Mouse (Mus musculus): ENCODE results near the gene Myoc. TPM values are rescaled to one million over a fixed set of nuclear protein-coding genes. Genes with fewer than 3 reads are reported as not detected.
A peak's percentile ranks its signal among the peaks of the same experiment; 100 is the strongest.

Gene Myoc
- not detected in 2 replicates for polyA plus RNA-seq (2014; fragmentation: Nextera tagmentation; extraction: Ambion mirVana)

GRCm38 (mm10) chr1:162639051-162639750 lies at the start of gene Myoc:
Gene Myoc, plus strand, starts transcription at chr1:162639155.
- 77% methylated on average over 10 of the region's 10 CpGs for WGBS (ENCODE audit: insufficient replicate concordance)
- no peaks in the 10 kb centered on the region for H3K27me3 ChIP-seq (ENCODE audit: control insufficient read depth, insufficient read depth, low read length)
- no peaks in the 10 kb centered on the region for H3K4me1 ChIP-seq (ENCODE audit: control insufficient read depth, insufficient read depth, low read length)
- H3K27ac ChIP-seq (ENCODE audit: low read depth, low read length): no peak within 1 kb of the TSS
- H3K9me3 ChIP-seq (replicated peaks; ENCODE audit: control insufficient read depth, low read length): no peaks in the 10 kb centered on the region
- no peak for ATAC-seq (replicated peaks; ENCODE audit: insufficient number of reproducible peaks, low FRiP score, low TSS enrichment)
- no peaks in the 10 kb centered on the region for H3K36me3 ChIP-seq (ENCODE audit: control insufficient read depth, insufficient read depth, low read length)
- no peak within 1 kb of the TSS for H3K9ac ChIP-seq (ENCODE audit: low read depth, low read length)
- H3K4me3 ChIP-seq (ENCODE audit: low read depth, low read length): no peak within 1 kb of the TSS
- H3K4me2 ChIP-seq: no peak within 1 kb of the TSS

DNA sequence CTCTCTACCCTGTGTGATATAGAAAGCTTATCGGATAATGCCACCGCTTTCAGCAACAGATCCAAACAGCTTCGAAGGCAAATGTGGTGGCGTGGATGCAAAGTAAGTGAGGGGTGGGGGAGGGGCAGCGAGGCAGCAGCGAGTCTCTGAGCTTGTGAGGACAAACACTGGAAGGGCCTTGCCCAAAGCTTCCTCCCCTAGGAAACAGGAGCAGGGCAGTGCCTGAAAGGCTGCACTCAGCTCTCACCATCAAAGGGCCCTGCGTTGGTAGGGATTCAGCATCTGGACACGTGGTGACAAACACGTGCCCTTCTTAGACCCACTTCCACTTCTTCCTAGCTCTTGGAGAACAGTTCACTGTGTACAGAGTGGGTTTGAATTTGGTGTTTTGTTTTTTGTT lies 49.5 kb upstream of the Myoc start:
- no peak overlapping the region for H3K27ac ChIP-seq (ENCODE audit: low read depth, low read length)
- H3K36me3 ChIP-seq (ENCODE audit: control insufficient read depth, insufficient read depth, low read length): no peaks in the 10 kb centered on the region
- 4% methylated on average over 9 of the region's 9 CpGs for WGBS (ENCODE audit: insufficient replicate concordance)
- H3K9ac ChIP-seq (ENCODE audit: low read depth, low read length): no peak overlapping the region
- H3K4me3 ChIP-seq (ENCODE audit: low read depth, low read length): no peak overlapping the region
- no peaks in the 10 kb centered on the region for H3K27me3 ChIP-seq (ENCODE audit: control insufficient read depth, insufficient read depth, low read length)
- ATAC-seq (replicated peaks; ENCODE audit: insufficient number of reproducible peaks, low FRiP score, low TSS enrichment): peak; percentile 63
- H3K4me2 ChIP-seq: peak overlapping the region; percentile 14; the same call in 1 of the 2 replicates
- H3K9me3 ChIP-seq (replicated peaks; ENCODE audit: control insufficient read depth, low read length): no peaks in the 10 kb centered on the region
- H3K4me1 ChIP-seq (ENCODE audit: control insufficient read depth, insufficient read depth, low read length): no peaks in the 10 kb centered on the region

DNA sequence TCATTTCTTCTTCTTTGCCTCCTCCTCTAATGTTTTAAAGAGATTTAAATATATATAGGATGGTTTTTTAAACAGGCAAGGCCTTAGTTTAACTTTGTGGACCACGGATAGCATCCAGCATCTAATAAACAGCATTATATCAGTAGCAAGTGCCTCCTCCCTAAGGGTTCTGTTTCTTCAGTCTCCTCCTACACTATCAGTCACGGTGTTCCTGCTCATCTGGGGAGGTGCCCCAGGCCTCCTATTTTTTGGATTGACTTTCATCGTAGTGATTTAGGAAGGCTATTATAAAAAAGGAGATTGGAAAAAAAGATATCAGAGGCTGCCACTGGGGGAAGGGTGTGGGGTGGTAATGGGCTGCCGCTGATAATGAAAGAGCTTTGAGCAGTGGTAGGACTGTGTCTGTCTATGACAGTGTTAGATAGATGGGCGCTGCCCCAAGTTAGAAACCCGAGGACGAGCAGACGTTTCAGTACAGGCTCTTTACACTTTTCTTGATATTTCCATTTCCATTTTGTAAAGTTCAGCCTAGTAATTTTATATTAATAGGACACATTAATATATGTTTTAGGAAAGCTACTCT lies 48.4 kb upstream of the Myoc start:
- no peak for ATAC-seq (replicated peaks; ENCODE audit: insufficient number of reproducible peaks, low FRiP score, low TSS enrichment)
- 42% methylated on average over 8 of the region's 8 CpGs for WGBS (ENCODE audit: insufficient replicate concordance)

DNA sequence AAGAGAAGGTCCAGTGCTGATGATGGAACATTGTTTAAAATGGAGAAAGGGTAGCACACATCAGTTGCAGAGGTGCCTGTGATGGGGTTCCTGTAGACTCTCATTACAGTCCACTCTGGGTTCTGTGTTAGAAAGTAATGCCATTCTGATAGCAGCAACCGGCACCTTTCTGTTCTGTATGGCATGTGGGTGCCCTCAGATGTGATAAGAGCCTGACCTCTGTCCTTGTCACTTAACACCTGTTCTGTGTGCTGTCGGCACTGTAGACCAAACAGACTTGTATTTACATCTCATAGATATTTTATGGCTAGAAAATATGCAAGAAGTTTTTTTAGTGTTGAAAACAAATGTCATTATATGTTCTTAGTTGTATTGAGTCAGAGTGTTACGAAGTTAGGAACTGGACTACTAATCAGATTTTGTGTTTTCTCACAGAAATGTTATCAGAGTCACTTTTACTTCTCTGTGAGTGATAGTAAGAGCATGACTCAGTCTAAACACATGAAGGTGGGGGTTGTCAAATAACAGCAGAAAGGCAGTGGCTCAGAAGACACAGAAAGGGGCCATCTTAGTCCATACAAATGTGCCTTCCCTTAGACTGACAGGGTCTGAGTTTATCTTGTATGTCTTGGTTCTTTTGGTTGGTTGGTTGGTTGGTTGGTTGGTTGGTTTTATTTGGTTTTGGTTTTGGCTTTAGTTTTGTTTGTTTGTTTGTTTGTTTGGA lies 41.4 kb upstream of the Myoc start:
- no peaks in the 10 kb centered on the region for H3K4me1 ChIP-seq (ENCODE audit: control insufficient read depth, insufficient read depth, low read length)
- no peak overlapping the region for H3K4me2 ChIP-seq
- no peak overlapping the region for H3K4me3 ChIP-seq (ENCODE audit: low read depth, low read length)
- H3K9me3 ChIP-seq (replicated peaks; ENCODE audit: control insufficient read depth, low read length): no peaks in the 10 kb centered on the region
- no peak for ATAC-seq (replicated peaks; ENCODE audit: insufficient number of reproducible peaks, low FRiP score, low TSS enrichment)
- 40% methylated on average over 3 of the region's 3 CpGs for WGBS (ENCODE audit: insufficient replicate concordance)
- H3K9ac ChIP-seq (ENCODE audit: low read depth, low read length): no peak overlapping the region
- H3K27me3 ChIP-seq (ENCODE audit: control insufficient read depth, insufficient read depth, low read length): no peaks in the 10 kb centered on the region
- H3K27ac ChIP-seq (ENCODE audit: low read depth, low read length): no peak overlapping the region
- H3K36me3 ChIP-seq (ENCODE audit: control insufficient read depth, insufficient read depth, low read length): peaks cover 5% of the 10 kb centered on the region; the same call in 1 of the 2 replicates

More for the DNA sequence above, 48.4 kb upstream of the Myoc start:
- no peak overlapping the region for H3K9ac ChIP-seq (ENCODE audit: low read depth, low read length)
- H3K27ac ChIP-seq (ENCODE audit: low read depth, low read length): no peak overlapping the region
- H3K36me3 ChIP-seq (ENCODE audit: control insufficient read depth, insufficient read depth, low read length): no peaks in the 10 kb centered on the region
- H3K4me2 ChIP-seq: no peak overlapping the region
- H3K4me1 ChIP-seq (ENCODE audit: control insufficient read depth, insufficient read depth, low read length): no peaks in the 10 kb centered on the region
- H3K27me3 ChIP-seq (ENCODE audit: control insufficient read depth, insufficient read depth, low read length): no peaks in the 10 kb centered on the region
- H3K9me3 ChIP-seq (replicated peaks; ENCODE audit: control insufficient read depth, low read length): no peaks in the 10 kb centered on the region
- no peak overlapping the region for H3K4me3 ChIP-seq (ENCODE audit: low read depth, low read length)

DNA sequence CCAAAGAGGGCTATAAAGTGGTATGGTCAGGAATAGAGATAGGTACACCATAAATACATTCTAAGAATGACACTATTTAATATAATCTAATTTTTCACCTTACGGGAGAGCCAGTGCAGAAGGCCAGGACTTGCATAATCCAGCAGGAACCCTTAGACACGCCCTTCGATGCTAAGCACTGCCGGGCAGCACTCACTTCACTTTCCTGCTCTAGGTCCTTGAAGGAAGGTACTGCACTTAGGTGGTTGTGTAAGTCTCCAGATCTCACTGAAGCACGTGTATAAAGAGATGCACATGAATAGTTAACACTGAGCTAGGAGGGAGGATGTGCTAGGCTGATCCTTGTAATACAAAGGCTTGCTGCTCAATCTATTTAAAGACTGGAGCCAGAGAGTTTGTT lies 39.3 kb upstream of the Myoc start:
- no peaks in the 10 kb centered on the region for H3K4me1 ChIP-seq (ENCODE audit: control insufficient read depth, insufficient read depth, low read length)
- no peak overlapping the region for H3K4me2 ChIP-seq
- no peak overlapping the region for H3K27ac ChIP-seq (ENCODE audit: low read depth, low read length)
- WGBS (ENCODE audit: insufficient replicate concordance): 90% methylated on average over 5 of the region's 5 CpGs
- H3K9me3 ChIP-seq (replicated peaks; ENCODE audit: control insufficient read depth, low read length): no peaks in the 10 kb centered on the region
- ATAC-seq (replicated peaks; ENCODE audit: insufficient number of reproducible peaks, low FRiP score, low TSS enrichment): no peak
- peaks cover 5% of the 10 kb centered on the region; the same call in 1 of the 2 replicates for H3K36me3 ChIP-seq (ENCODE audit: control insufficient read depth, insufficient read depth, low read length)
- H3K27me3 ChIP-seq (ENCODE audit: control insufficient read depth, insufficient read depth, low read length): no peaks in the 10 kb centered on the region
- no peak overlapping the region for H3K4me3 ChIP-seq (ENCODE audit: low read depth, low read length)
- H3K9ac ChIP-seq (ENCODE audit: low read depth, low read length): no peak overlapping the region

DNA sequence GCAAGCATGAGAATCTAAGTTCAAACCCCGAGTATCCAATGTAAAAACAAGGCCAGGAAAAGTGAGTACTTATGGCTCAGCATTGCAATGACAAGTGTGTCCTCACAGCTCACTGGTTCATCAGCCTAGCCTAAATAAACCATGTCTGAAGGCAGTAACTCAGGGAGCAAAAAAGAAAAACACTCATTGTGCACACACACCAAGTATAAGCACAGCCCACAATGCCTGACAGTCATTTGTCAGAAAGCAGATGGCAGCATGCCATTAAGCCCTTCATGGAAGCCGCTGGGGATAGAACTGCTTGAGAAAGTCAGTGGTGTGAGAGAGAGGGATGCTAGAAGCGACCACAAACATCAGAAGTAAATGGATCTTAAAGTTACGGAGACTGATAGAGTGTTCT lies 37.7 kb upstream of the Myoc start:
- 73% methylated on average over 4 of the region's 4 CpGs for WGBS (ENCODE audit: insufficient replicate concordance)
- no peaks in the 10 kb centered on the region for H3K9me3 ChIP-seq (replicated peaks; ENCODE audit: control insufficient read depth, low read length)
- no peak overlapping the region for H3K9ac ChIP-seq (ENCODE audit: low read depth, low read length)

DNA sequence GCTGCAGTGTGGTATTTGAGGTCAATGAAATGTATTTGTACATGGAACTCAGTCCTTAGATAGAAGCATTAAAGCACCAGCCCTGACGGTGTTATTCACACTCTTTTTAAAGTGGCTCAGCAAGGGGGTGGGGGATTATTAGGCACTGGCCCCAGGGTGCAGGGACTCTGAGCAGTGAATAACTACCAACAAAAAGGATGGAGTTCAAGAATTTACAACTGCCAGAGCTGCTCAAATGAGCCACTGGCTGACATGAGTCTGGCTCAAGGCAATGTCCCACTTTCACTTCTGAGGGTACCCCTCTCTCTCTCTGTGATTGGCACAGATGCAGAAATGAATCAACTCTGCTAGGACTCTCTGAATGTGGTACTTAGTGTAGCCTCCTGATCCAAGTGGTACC lies 30.8 kb upstream of the Myoc start:
- no peak overlapping the region for H3K4me2 ChIP-seq
- no peaks in the 10 kb centered on the region for H3K27me3 ChIP-seq (ENCODE audit: control insufficient read depth, insufficient read depth, low read length)
- no peak overlapping the region for H3K4me3 ChIP-seq (ENCODE audit: low read depth, low read length)
- WGBS (ENCODE audit: insufficient replicate concordance): 29% methylated on average over 1 of the region's 1 CpGs
- H3K9ac ChIP-seq (ENCODE audit: low read depth, low read length): no peak overlapping the region
- no peak overlapping the region for H3K27ac ChIP-seq (ENCODE audit: low read depth, low read length)
- H3K9me3 ChIP-seq (replicated peaks; ENCODE audit: control insufficient read depth, low read length): no peaks in the 10 kb centered on the region
- no peak for ATAC-seq (replicated peaks; ENCODE audit: insufficient number of reproducible peaks, low FRiP score, low TSS enrichment)
- H3K36me3 ChIP-seq (ENCODE audit: control insufficient read depth, insufficient read depth, low read length): no peaks in the 10 kb centered on the region
- no peaks in the 10 kb centered on the region for H3K4me1 ChIP-seq (ENCODE audit: control insufficient read depth, insufficient read depth, low read length)

More for the DNA sequence above, 37.7 kb upstream of the Myoc start:
- Histone ChIP-seq H3K4me2 (no peak overlapping the region), H3K36me3 (ENCODE audit: control insufficient read depth, insufficient read depth, low read length) (peaks cover 5% of the 10 kb centered on the region; the same call in 1 of the 2 replicates), H3K4me3 (ENCODE audit: low read depth, low read length) (no peak overlapping the region), H3K27me3 (ENCODE audit: control insufficient read depth, insufficient read depth, low read length) (no peaks in the 10 kb centered on the region), H3K4me1 (ENCODE audit: control insufficient read depth, insufficient read depth, low read length) (no peaks in the 10 kb centered on the region), H3K27ac (ENCODE audit: low read depth, low read length) (no peak overlapping the region)
- no peak for ATAC-seq (replicated peaks; ENCODE audit: insufficient number of reproducible peaks, low FRiP score, low TSS enrichment)

- no peaks in the 10 kb centered on the region for H3K27me3 ChIP-seq (ENCODE audit: control insufficient read depth, insufficient read depth, low read length)
- H3K9ac ChIP-seq (ENCODE audit: low read depth, low read length): no peak overlapping the region
- H3K4me2 ChIP-seq: no peak overlapping the region
- no peaks in the 10 kb centered on the region for H3K36me3 ChIP-seq (ENCODE audit: control insufficient read depth, insufficient read depth, low read length)
- no peak for ATAC-seq (replicated peaks; ENCODE audit: insufficient number of reproducible peaks, low FRiP score, low TSS enrichment)
- H3K9me3 ChIP-seq (replicated peaks; ENCODE audit: control insufficient read depth, low read length): no peaks in the 10 kb centered on the region
- H3K4me3 ChIP-seq (ENCODE audit: low read depth, low read length): no peak overlapping the region
- WGBS (ENCODE audit: insufficient replicate concordance): 33% methylated on average over 9 of the region's 9 CpGs
- no peaks in the 10 kb centered on the region for H3K4me1 ChIP-seq (ENCODE audit: control insufficient read depth, insufficient read depth, low read length)
- H3K27ac ChIP-seq (ENCODE audit: low read depth, low read length): no peak overlapping the region
Measured at GRCm38 (mm10) chr1:162609633-162610250, 29.2 kb upstream of the Myoc start.
